Mouse (Mus musculus): ENCODE data around the gene Hbs1l.

Gene Hbs1l

DNA sequence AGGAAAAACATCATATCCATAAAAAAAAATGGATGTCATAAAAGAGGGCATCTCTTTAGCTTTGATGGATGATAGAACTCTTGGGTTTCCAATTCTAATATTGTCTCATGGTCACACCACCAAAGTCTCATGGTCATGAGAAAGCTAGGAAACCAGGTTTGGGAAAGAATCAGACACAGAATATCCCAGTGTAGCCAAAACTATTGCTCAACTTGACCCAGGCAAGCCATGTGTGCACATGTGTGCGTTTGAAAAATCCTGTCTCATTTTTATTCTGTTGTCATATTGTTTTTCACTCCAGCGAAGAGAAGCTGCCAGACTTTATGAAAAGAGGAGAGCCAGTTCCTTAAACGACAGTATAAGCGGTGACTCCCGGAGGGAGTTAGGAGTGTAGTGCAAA, 114.9 kb downstream of the Hbs1l start:
- DNase-seq: no peak

- DNase-seq: no peak
These were observed 115.9 kb downstream of the Hbs1l start for GRCm38 (mm10) chr10:21411621-21412205.

GRCm38 (mm10) chr10:21415031-21415430, 119.3 kb downstream of the Hbs1l start:
- no peak for DNase-seq

GRCm38 (mm10) chr10:21416184-21416583, 120.4 kb downstream of the Hbs1l start:
- DNase-seq: no peak
